Mouse (Mus musculus): Measurements from ENCODE around the gene Gm11032.
A peak's percentile ranks its signal among the peaks of the same experiment; 100 is the strongest.
"Not testable (repeated sequence)": the region's sequence is repeated elsewhere in the genome, so short reads cannot be mapped to it uniquely, and the experiment has no call there.

Gene Gm11032

GRCm38 (mm10) chr11:4620017-4620485 lies at the start of gene Gm11032:
TSS of gene Gm11032 (plus strand) at chr11:4620067.
- DNase-seq (ENCODE audit: low read depth, low spot score): no peak

GRCm38 (mm10) chr11:4571491-4571901 lies 48.4 kb upstream of the Gm11032 start:
- DNase-seq (ENCODE audit: low read depth, low spot score): no peak

- DNase-seq (ENCODE audit: low read depth, low spot score): not testable (repeated sequence)
These were observed 43.7 kb upstream of the Gm11032 start for GRCm38 (mm10) chr11:4576090-4576732.

GRCm38 (mm10) chr11:4577079-4577478 lies 42.8 kb upstream of the Gm11032 start:
- DNase-seq (ENCODE audit: low read depth, low spot score): no peak

- DNase-seq (ENCODE audit: low read depth, low spot score): no peak
These were observed 41.2 kb upstream of the Gm11032 start for GRCm38 (mm10) chr11:4578682-4579081.

GRCm38 (mm10) chr11:4591811-4592210 lies 28.1 kb upstream of the Gm11032 start:
- DNase-seq (ENCODE audit: low read depth, low spot score): no peak

- DNase-seq (ENCODE audit: low read depth, low spot score): no peak
These were observed 26.4 kb upstream of the Gm11032 start for GRCm38 (mm10) chr11:4593491-4593848.

GRCm38 (mm10) chr11:4593849-4594607 lies 25.8 kb upstream of the Gm11032 start:
- DNase-seq (ENCODE audit: low read depth, low spot score): peak; percentile 28

- peak; percentile 95 for DNase-seq (ENCODE audit: low read depth, low spot score)
These were observed 25.0 kb upstream of the Gm11032 start, which contains the start of gene Mtmr3 for GRCm38 (mm10) chr11:4594608-4595500. TSS of gene Mtmr3 (minus strand) at chr11:4594863.

GRCm38 (mm10) chr11:4598411-4598810 lies 21.5 kb upstream of the Gm11032 start:
- no peak for DNase-seq (ENCODE audit: low read depth, low spot score)

- DNase-seq (ENCODE audit: low read depth, low spot score): no peak
These were observed 20.0 kb upstream of the Gm11032 start for GRCm38 (mm10) chr11:4599916-4600315.

- no peak for DNase-seq (ENCODE audit: low read depth, low spot score)
These were observed 18.0 kb upstream of the Gm11032 start for GRCm38 (mm10) chr11:4601890-4602289.

GRCm38 (mm10) chr11:4602691-4603441 lies 17.0 kb upstream of the Gm11032 start:
- DNase-seq (ENCODE audit: low read depth, low spot score): no peak

- no peak for DNase-seq (ENCODE audit: low read depth, low spot score)
These were observed 15.4 kb upstream of the Gm11032 start for GRCm38 (mm10) chr11:4604441-4604840.

- DNase-seq (ENCODE audit: low read depth, low spot score): peak; percentile 94
These were observed 14.5 kb upstream of the Gm11032 start for GRCm38 (mm10) chr11:4605414-4605813.

GRCm38 (mm10) chr11:4606541-4606940 lies 13.3 kb upstream of the Gm11032 start:
- no peak for DNase-seq (ENCODE audit: low read depth, low spot score)

GRCm38 (mm10) chr11:4611904-4612303 lies 8.0 kb upstream of the Gm11032 start:
- no peak for DNase-seq (ENCODE audit: low read depth, low spot score)

GRCm38 (mm10) chr11:4620501-4621108 lies 738 bp downstream of the Gm11032 start:
- no peak for DNase-seq (ENCODE audit: low read depth, low spot score)

GRCm38 (mm10) chr11:4621866-4622265 lies 2.0 kb downstream of the Gm11032 start:
- DNase-seq (ENCODE audit: low read depth, low spot score): no peak

GRCm38 (mm10) chr11:4622442-4622986 lies 2.6 kb downstream of the Gm11032 start:
- DNase-seq (ENCODE audit: low read depth, low spot score): no peak
